Comparison of ENCODE assay signal across 8 mouse cellular contexts in genomic region chr8:66860023-66860422, GRCm38 (mm10). TPM values are rescaled to one million over a fixed set of nuclear protein-coding genes. Genes with fewer than 3 reads are reported as not detected.
A peak's percentile ranks its signal among the peaks of the same experiment; 100 is the strongest.
DNase-seq lines count a peak whose midpoint lies in the region; ATAC-seq and TF ChIP-seq lines count a peak whose summit lies in the region.

TSS of gene Naf1 (plus strand) at chr8:66860217.

- no peaks in the 10 kb centered on the region for H3K27me3 ChIP-seq in forebrain, embryonic 15.5 days

- no peaks in the 10 kb centered on the region for H3K9me3 ChIP-seq in ES-E14 (ENCODE audit: control insufficient read depth, insufficient read depth, low read depth, low read length)
- no peaks in the 10 kb centered on the region for H3K9me3 ChIP-seq in forebrain, embryonic 15.5 days

- peak within 1 kb of the TSS; percentile 84 to 99 for H3K4me3 ChIP-seq in ES-E14 (ENCODE audit: insufficient read depth in 1 of 2, low read depth in 1 of 2, low read length in 2 of 2, poor library complexity in 1 of 2, severe bottlenecking in 1 of 2)
- peak within 1 kb of the TSS; percentile 99 for H3K4me3 ChIP-seq in forebrain, embryonic 15.5 days
- peak within 1 kb of the TSS; percentile 92 for H3K4me3 ChIP-seq in lung, adult 2 months (replicated peaks; ENCODE audit: extremely low read depth, low read depth, low read length)

- in situ Hi-C loops in ES-E14 (cut with MboI; ENCODE audit: low sequenced_read_pairs in 2 of 2, unreplicated experiment in 2 of 2), result no loop called here

- peak; percentile 99 for ATAC-seq in forebrain, embryonic 15.5 days (replicated peaks)
- peak; percentile 99 for ATAC-seq in neutrophil, adult 5-6 weeks (ENCODE audit: extremely low read depth, insufficient number of reproducible peaks, low FRiP score, poor library complexity, severe bottlenecking)

- peaks cover 1 to 6% of the 10 kb centered on the region in 2 experiments; a peak in 3 of 4 replicates for H3K4me1 ChIP-seq in ES-E14 (ENCODE audit: control insufficient read depth in 2 of 2, insufficient read depth in 2 of 2, low read length in 2 of 2, poor library complexity in 1 of 2)
- peaks cover 26% of the 10 kb centered on the region for H3K4me1 ChIP-seq in forebrain, embryonic 15.5 days
- H3K4me1 ChIP-seq in lung, adult 2 months (ENCODE audit: control insufficient read depth, insufficient read depth, low read length), result peaks cover 3% of the 10 kb centered on the region

- WGBS in forebrain, embryonic 15.5 days, result under 1% methylated on average over 37 of the region's 37 CpGs
- WGBS in lung, adult 2 months, result under 1% methylated on average over 37 of the region's 37 CpGs

- peak within 1 kb of the TSS; percentile 63; the same call in 1 of the 2 replicates for H3K27ac ChIP-seq in ES-E14 (ENCODE audit: insufficient read depth, low read depth, low read length, poor library complexity, severe bottlenecking)
- H3K27ac ChIP-seq in forebrain, embryonic 15.5 days (replicated peaks), result peak within 1 kb of the TSS; percentile 76

- H3K4me2 ChIP-seq in forebrain, embryonic 15.5 days (replicated peaks), result peak within 1 kb of the TSS; percentile 92

- intact Hi-C loops in heart, postnatal 25 days (cut with DNase I), result loop anchor here (10.0 kb wide), 1 partner anchor 375 kb away; the partner anchor contains the start of gene Tma16

- no peak for TF ChIP-seq CTCF in lung, adult 2 months (IDR thresholded peaks at IDR 0.05; ENCODE audit: insufficient read depth, low read length)

- peak; percentile 94 for DNase-seq in ES-E14 (ENCODE audit: low read depth, low spot score)
- DNase-seq in cerebellum, adult 11-12 months, result peak; percentile 92
- DNase-seq in heart, postnatal 25 days (ENCODE audit: low spot score), result peak; percentile 83
- DNase-seq in layer of hippocampus, adult 18-20 months (ENCODE audit: low spot score in 2 of 2), result peak; percentile 92 to 97
- DNase-seq in lung, adult 2 months, result peak; percentile 93
- DNase-seq in thymus, adult 18-20 months, result peak; percentile 85 to 88

- H3K9ac ChIP-seq in ES-E14 (ENCODE audit: insufficient read depth, low read depth, low read length, poor library complexity, severe bottlenecking), result peak within 1 kb of the TSS; percentile 96
- peak within 1 kb of the TSS; percentile 70 for H3K9ac ChIP-seq in forebrain, embryonic 15.5 days (replicated peaks)

- no peaks in the 10 kb centered on the region for H3K36me3 ChIP-seq in ES-E14 (ENCODE audit: control insufficient read depth, insufficient read depth, low read length, poor library complexity, severe bottlenecking)
- H3K36me3 ChIP-seq in forebrain, embryonic 15.5 days, result no peaks in the 10 kb centered on the region

- TF ChIP-seq POLR2A in lung, adult 2 months (IDR thresholded peaks at IDR 0.05; ENCODE audit: borderline replicate concordance, extremely low read depth, low read depth, low read length), result no peak

TF ChIP-seq in ES-E14, 5 proteins besides CTCF, POLR2A, EP300 and RAD21:
- no peak for TF ChIP-seq ZC3H11A (IDR thresholded peaks at IDR 0.05; ENCODE audit: borderline replicate concordance, low read depth, low read length)
- peak; percentile 63; the same call in 1 of the 2 replicates for TF ChIP-seq HCFC1 (IDR thresholded peaks at IDR 0.05; ENCODE audit: borderline replicate concordance, insufficient read depth, low read length)
- no peak for TF ChIP-seq CHD2 (IDR thresholded peaks at IDR 0.05; ENCODE audit: low read depth, low read length)
TF ChIP-seq in ES-E14: peak in this region for 1.

RNA-seq across cellular contexts. Expression of gene Naf1, which starts in this region (rescaled TPM):
- 11.7 and 13.7 TPM in 2 replicates for total RNA-seq in ES-E14 (2012; rRNA removed)
- 2.4 and 2.6 TPM in 2 replicates for polyA plus RNA-seq in forebrain, embryonic 15.5 days (2015; fragmentation: Nextera tagmentation; extraction: Ambion mirVana)
- 1 to 10 TPM; 4.0 to 5.0 TPM for total RNA-seq in heart, postnatal 25 days (2021)
- total RNA-seq in layer of hippocampus, adult 18-20 months (2021), result 10 to 100 TPM; 13.7 to 15.2 TPM
- 5.1 and 9.7 TPM in 2 replicates for polyA plus RNA-seq in lung, adult 2 months (2012; rRNA removed)
- 1.2 and 2.1 TPM in 2 replicates for total RNA-seq in neutrophil, adult 5-6 weeks (2017)

Comparison
In these comparisons a context has a peak if more than half of its experiments do, and no peak if none do; other contexts are left out.
1. Peak in every context shown above with its lines: DNase-seq, ATAC-seq, H3K4me3 ChIP-seq and H3K27ac ChIP-seq.